Mouse (Mus musculus): ENCODE data around the gene Eif3d. TPM values are rescaled to one million over a fixed set of nuclear protein-coding genes. Genes with fewer than 3 reads are reported as not detected.

Eif3d gene
- total and polyA plus RNA-seq, 3 experiments: 302 to 493 (median 344) TPM

GRCm38 (mm10) chr15:77962447-77962846, 8.2 kb downstream of the Eif3d start:
- Histone ChIP-seq H3K4me1 (ENCODE audit: control insufficient read depth in 1 of 2, insufficient read depth in 2 of 2) (peaks cover 0 to 3% of the 10 kb centered on the region in 2 experiments; a peak in 1 of 4 replicates), H3K9ac (ENCODE audit: insufficient read depth, low read depth) (no peak overlapping the region), H3K27me3 (replicated peaks) (no peaks in the 10 kb centered on the region), H3K4me2 (ENCODE audit: insufficient read depth, low read depth, poor library complexity, severe bottlenecking) (no peak overlapping the region), H3K79me2 (replicated peaks; ENCODE audit: control insufficient read depth, extremely low read depth, insufficient read depth, poor library complexity, severe bottlenecking) (no peaks in the 10 kb centered on the region; the same call in none of the 2 replicates), H3K27ac (ENCODE audit: insufficient read depth, low read depth) (no peak overlapping the region), H3K36me3 (replicated peaks in 1 of 2; ENCODE audit: control insufficient read depth in 1 of 2, insufficient read depth in 1 of 2, low read length in 1 of 2) (peaks cover 91 to 95% of the 10 kb centered on the region in 2 experiments), H3K9me3 (replicated peaks; ENCODE audit: low read length) (no peaks in the 10 kb centered on the region), H3K4me3 (replicated peaks in 1 of 3; ENCODE audit: low read depth in 2 of 3, low read length in 2 of 3, poor library complexity in 1 of 3) (no peak overlapping the region)
- in situ Hi-C loops (cut with MboI; ENCODE audit: low pct_ligation_motif_present, low pct_unique_long_range_greater_than_20kb, low sequenced_read_pairs) (loop anchor here (25.0 kb wide), 1 partner anchor 575 kb away; the partner anchor contains the start of genes C1qtnf6 and Sstr3), dilution Hi-C loops (cut with MboI; ENCODE audit: extremely low pct_ligation_motif_present, extremely low pct_unique_long_range_greater_than_20kb, low sequenced_read_pairs) (no loop called here)
- TF ChIP-seq POLR2AphosphoS2 (IDR thresholded peaks at IDR 0.05; ENCODE audit: low read depth, low read length): 0 out of 2 replicates have a peak, but pooled peaks have one; percentile 18
- TF ChIP-seq MAFK (IDR thresholded peaks at IDR 0.05; ENCODE audit: insufficient replicate concordance, low read length): no peak
- TF ChIP-seq EP300 (IDR thresholded peaks at IDR 0.05; ENCODE audit: low read length): no peak
- no peak for DNase-seq (ENCODE audit: extremely low read depth)

- H3K4me1 ChIP-seq (ENCODE audit: control insufficient read depth in 1 of 2, insufficient read depth in 2 of 2): peaks cover 0 to 3% of the 10 kb centered on the region in 2 experiments; a peak in 1 of 4 replicates
- no peak overlapping the region for H3K4me2 ChIP-seq (ENCODE audit: insufficient read depth, low read depth, poor library complexity, severe bottlenecking)
- no peak for DNase-seq (ENCODE audit: extremely low read depth)
- TF ChIP-seq JUN (IDR thresholded peaks at IDR 0.05; ENCODE audit: insufficient read depth, low read depth, low read length): no peak
- TF ChIP-seq IRF4 (IDR thresholded peaks at IDR 0.05; ENCODE audit: low read depth, low read length): no peak
- TF ChIP-seq MXI1 (IDR thresholded peaks at IDR 0.05; ENCODE audit: low read depth, low read length): no peak
- no peak for TF ChIP-seq MAZ (IDR thresholded peaks at IDR 0.05; ENCODE audit: low read depth, low read length)
- TF ChIP-seq ZNF384 (IDR thresholded peaks at IDR 0.05; ENCODE audit: low read depth, low read length): no peak
- TF ChIP-seq KAT2A (IDR thresholded peaks at IDR 0.05; ENCODE audit: insufficient replicate concordance, low read length): no peak
- TF ChIP-seq CTCF (conservative IDR thresholded peaks at IDR 0.05 in 1 of 2, IDR thresholded peaks at IDR 0.05 in 1 of 2; ENCODE audit: low read depth in 2 of 2, low read length in 2 of 2): no peak
- TF ChIP-seq RAD21 (IDR thresholded peaks at IDR 0.05; ENCODE audit: low read depth, low read length): no peak
- no peak for TF ChIP-seq NELFE (IDR thresholded peaks at IDR 0.05; ENCODE audit: low read depth, low read length)
- no peak for TF ChIP-seq GABPA (IDR thresholded peaks at IDR 0.05; ENCODE audit: insufficient replicate concordance, low read depth, low read length)
- TF ChIP-seq SMC3 (IDR thresholded peaks at IDR 0.05; ENCODE audit: low read depth, low read length): no peak
- no peak for TF ChIP-seq MAX (IDR thresholded peaks at IDR 0.05; ENCODE audit: low read length)
- no peak for TF ChIP-seq ETS1 (conservative IDR thresholded peaks at IDR 0.05; ENCODE audit: low read depth, low read length)
- dilution Hi-C loops (cut with MboI; ENCODE audit: extremely low pct_ligation_motif_present, extremely low pct_unique_long_range_greater_than_20kb, low sequenced_read_pairs): no loop called here
- no peaks in the 10 kb centered on the region for H3K27me3 ChIP-seq (replicated peaks)
- in situ Hi-C loops (cut with MboI; ENCODE audit: low pct_ligation_motif_present, low pct_unique_long_range_greater_than_20kb, low sequenced_read_pairs): loop anchor here (25.0 kb wide), 1 partner anchor 577 kb away; the partner anchor contains the start of genes C1qtnf6 and Sstr3
- no peak overlapping the region for H3K27ac ChIP-seq (ENCODE audit: insufficient read depth, low read depth)
- peaks cover 74 to 78% of the 10 kb centered on the region in 2 experiments for H3K36me3 ChIP-seq (replicated peaks in 1 of 2; ENCODE audit: control insufficient read depth in 1 of 2, insufficient read depth in 1 of 2, low read length in 1 of 2)
- no peak overlapping the region for H3K4me3 ChIP-seq (replicated peaks in 1 of 3; ENCODE audit: low read depth in 2 of 3, low read length in 2 of 3, poor library complexity in 1 of 3)
- no peak overlapping the region for H3K9ac ChIP-seq (ENCODE audit: insufficient read depth, low read depth)
- H3K79me2 ChIP-seq (replicated peaks; ENCODE audit: control insufficient read depth, extremely low read depth, insufficient read depth, poor library complexity, severe bottlenecking): no peaks in the 10 kb centered on the region
- peaks cover 3% of the 10 kb centered on the region for H3K9me3 ChIP-seq (replicated peaks; ENCODE audit: low read length)
Measured at GRCm38 (mm10) chr15:77960693-77961092, 9.9 kb downstream of the Eif3d start.

All from CH12.LX (cell line).